Mouse (Mus musculus) cerebellum, adult 9-10 months (tissue): ENCODE measurements around the gene Abl1.

ENCODE experiments used
- DNase-seq: peaks from one replicate; pipeline ENCODE4 v3.0.0; 2022

Abl1 gene

GRCm38 (mm10) chr2:31791260-31791659, 103.1 kb downstream of the Abl1 start:
- no peak for DNase-seq

GRCm38 (mm10) chr2:31792611-31793010, 104.4 kb downstream of the Abl1 start:
- no peak for DNase-seq

GRCm38 (mm10) chr2:31796943-31797342, 108.8 kb downstream of the Abl1 start:
- DNase-seq: no peak

GRCm38 (mm10) chr2:31801416-31801815, 113.2 kb downstream of the Abl1 start:
- DNase-seq: peak; percentile 75

GRCm38 (mm10) chr2:31802811-31803210, 114.6 kb downstream of the Abl1 start:
- DNase-seq: no peak

- peak; percentile 66 for DNase-seq
Observed at GRCm38 (mm10) chr2:31803480-31803879, 115.3 kb downstream of the Abl1 start.

- no peak for DNase-seq
Observed at GRCm38 (mm10) chr2:31806639-31807382, 118.6 kb downstream of the Abl1 start.

GRCm38 (mm10) chr2:31808410-31809357, 120.5 kb downstream of the Abl1 start:
- DNase-seq: no peak

GRCm38 (mm10) chr2:31809358-31809740, 121.2 kb downstream of the Abl1 start:
- DNase-seq: no peak

GRCm38 (mm10) chr2:31810444-31810843, 122.3 kb downstream of the Abl1 start, which contains the start of gene Qrfp:
TSS of gene Qrfp (minus strand) at chr2:31810580.
- DNase-seq: no peak

- DNase-seq: no peak
Observed at GRCm38 (mm10) chr2:31811086-31811958, 123.1 kb downstream of the Abl1 start.

GRCm38 (mm10) chr2:31813641-31814040, 125.5 kb downstream of the Abl1 start:
- no peak for DNase-seq

- no peak for DNase-seq
Observed at GRCm38 (mm10) chr2:31814699-31815098, 126.5 kb downstream of the Abl1 start.

GRCm38 (mm10) chr2:31815367-31815766, 127.2 kb downstream of the Abl1 start:
- DNase-seq: peak; percentile 74

GRCm38 (mm10) chr2:31822524-31823371, 134.6 kb downstream of the Abl1 start:
- peak; percentile 60 for DNase-seq

GRCm38 (mm10) chr2:31823933-31824730, 136.0 kb downstream of the Abl1 start:
- no peak for DNase-seq

GRCm38 (mm10) chr2:31825469-31825911, 137.3 kb downstream of the Abl1 start:
- DNase-seq: peak; percentile 59

GRCm38 (mm10) chr2:31826094-31827085, 138.2 kb downstream of the Abl1 start:
- peak; percentile 66 for DNase-seq

GRCm38 (mm10) chr2:31827877-31828276, 139.7 kb downstream of the Abl1 start:
- peak; percentile 42 for DNase-seq
